In the genomic region with DNA sequence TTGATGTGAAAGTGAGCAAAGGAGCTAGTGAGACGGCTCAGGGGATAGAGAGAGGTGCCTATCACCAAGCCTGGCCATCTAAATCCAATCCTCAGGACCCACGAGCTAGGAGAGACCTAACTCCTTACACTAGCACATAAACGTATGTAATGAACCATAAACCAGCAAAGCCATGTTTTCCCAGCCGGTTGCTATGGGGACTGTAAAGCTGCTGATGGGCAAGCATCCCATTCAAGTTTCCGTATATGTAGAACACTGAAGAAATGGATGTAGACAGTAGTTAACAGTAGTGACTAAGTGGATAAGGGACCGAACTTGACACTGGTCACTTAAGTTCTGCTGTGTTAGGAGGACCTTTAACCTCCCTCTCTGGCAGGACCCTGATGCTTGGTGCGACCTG, we compare ENCODE assay signal across 18 mouse cellular contexts. TPM values are rescaled to one million over a fixed set of nuclear protein-coding genes. Genes with fewer than 3 reads are reported as not detected.
"Had no signal": no experiment of that assay in that cellular context is flagged by ENCODE, and none has a peak within 500 bp of the region (broad histone marks: within the 10 kb centered on the region; RNA-seq: fewer than 3 reads in every experiment).

No protein-coding gene starts in this region.

- H3K36me3 ChIP-seq: midbrain, embryonic 15.5 days had no signal

- ATAC-seq: midbrain, embryonic 15.5 days had no signal

- H3K9ac ChIP-seq: kidney, embryonic 15.5 days; limb, embryonic 13.5 days; liver, embryonic 14.5 days; midbrain, embryonic 15.5 days; neural tube, embryonic 12.5 days had no signal

- H3K4me1 ChIP-seq: kidney, embryonic 15.5 days; limb, embryonic 13.5 days; midbrain, embryonic 15.5 days; neural tube, embryonic 12.5 days had no signal

- H3K27ac ChIP-seq: kidney, embryonic 15.5 days; left cerebral cortex, adult 2 months; limb, embryonic 13.5 days; liver, embryonic 14.5 days; midbrain, embryonic 15.5 days; neural tube, embryonic 12.5 days; stomach, postnatal 0 days had no signal

- H3K9me3 ChIP-seq: kidney, embryonic 15.5 days; limb, embryonic 13.5 days; midbrain, embryonic 15.5 days; neural tube, embryonic 12.5 days had no signal

- H3K4me3 ChIP-seq: kidney, embryonic 15.5 days; left cerebral cortex, adult 2 months; limb, embryonic 13.5 days; midbrain, embryonic 15.5 days; neural tube, embryonic 12.5 days had no signal

- DNase-seq: kidney, postnatal 14 days; lung, adult 18-20 months; thymus, postnatal 4 days had no signal

RNA-seq across cellular contexts. Expression of a gene that starts 13.6 kb away (rescaled TPM):
- total RNA-seq: layer of hippocampus, adult 8-10 months; layer of hippocampus, postnatal 14 days; left cerebral cortex, adult 2 months; left cerebral cortex, postnatal 36 days; liver, adult 2 months; monocyte, adult 5-6 weeks; neutrophil, adult 5-6 weeks had no signal
- polyA plus RNA-seq: kidney, adult 2 months; kidney, embryonic 15.5 days; large intestine, adult 2 months; limb, embryonic 13.5 days; liver, adult 2 months; liver, embryonic 14.5 days; midbrain, embryonic 15.5 days; neural tube, embryonic 12.5 days had no signal

RNA-seq across cellular contexts. Expression of a gene that starts 19.5 kb away (rescaled TPM):
- total RNA-seq: monocyte, adult 5-6 weeks had no signal
